Mouse (Mus musculus) brain, embryonic 14.5 days (tissue): ENCODE measurements around the gene Rhox2c.
"Not testable (repeated sequence)": the region's sequence is repeated elsewhere in the genome, so short reads cannot be mapped to it uniquely, and the experiment has no call there.

Source experiments
- CTCF ChIP-seq: fragments of 200-500 bp; IDR thresholded peaks from 2 replicates; pipeline ENCODE4 v1.5.1; 2012; ENCODE audit warnings: inconsistent platforms, mild to moderate bottlenecking, moderate library complexity, borderline replicate concordance; ENCODE audit not compliant: insufficient read depth, insufficient read length; ENCODE audit errors: extremely low read depth
- POLR2A ChIP-seq: fragments of 200-500 bp; IDR thresholded peaks from 2 replicates; pipeline ENCODE4 v1.6.1; 2012; ENCODE audit warnings: mild to moderate bottlenecking, inconsistent platforms, borderline replicate concordance; ENCODE audit not compliant: poor library complexity, insufficient read depth, insufficient read length, severe bottlenecking; ENCODE audit errors: extremely low read depth

- TF ChIP-seq POLR2A, CTCF: not testable (repeated sequence)
Observed at GRCm38 (mm10) chrX:37458285-37458684, 4.8 kb downstream of the Rhox2c start, which contains the start of gene Rhox3c.
